ENCODE assay signal across 9 mouse cellular contexts in the genomic region with DNA sequence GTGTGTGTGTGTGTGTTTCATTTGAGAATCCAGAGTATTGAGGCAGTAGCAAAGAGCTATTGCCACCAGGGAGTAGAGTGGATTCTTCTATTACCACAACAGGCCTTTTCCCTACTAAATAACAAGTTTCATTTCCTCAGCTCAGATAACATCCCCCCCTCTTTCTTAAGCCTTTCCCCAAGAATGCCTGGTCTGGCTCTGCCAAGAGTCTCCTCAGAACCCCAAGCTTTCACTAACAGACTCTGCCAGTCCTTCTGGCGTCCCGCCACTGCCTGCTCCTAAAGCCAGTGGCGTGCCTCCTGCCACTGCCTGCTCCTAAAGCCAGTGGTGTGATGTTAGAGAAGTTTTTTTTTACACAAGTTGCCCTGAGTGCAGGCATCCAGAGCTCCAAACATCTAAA.
DNase-seq lines count a peak whose midpoint lies in the region; ATAC-seq and TF ChIP-seq lines count a peak whose summit lies in the region.
"Had no signal": no experiment of that assay in that cellular context is flagged by ENCODE, and none has a peak within 500 bp of the region (broad histone marks: within the 10 kb centered on the region; RNA-seq: fewer than 3 reads in every experiment).

No protein-coding gene starts in this region.

- no peaks in the 10 kb centered on the region for H3K36me3 ChIP-seq in kidney, embryonic 14.5 days (ENCODE audit: control insufficient read depth, insufficient read depth, low read length)
- no peaks in the 10 kb centered on the region for H3K36me3 ChIP-seq in embryonic facial prominence, embryonic 14.5 days (ENCODE audit: control insufficient read depth, insufficient read depth, low read length)
- no peaks in the 10 kb centered on the region for H3K36me3 ChIP-seq in limb, embryonic 13.5 days

- H3K27me3 ChIP-seq in kidney, embryonic 14.5 days (ENCODE audit: control insufficient read depth, insufficient read depth, low read length), result no peaks in the 10 kb centered on the region
- H3K27me3 ChIP-seq in embryonic facial prominence, embryonic 14.5 days (replicated peaks; ENCODE audit: control insufficient read depth, insufficient read depth, low read length), result no peaks in the 10 kb centered on the region
- H3K27me3 ChIP-seq in limb, embryonic 13.5 days, result no peaks in the 10 kb centered on the region
- H3K27me3 ChIP-seq: megakaryocyte, embryonic 14.5 days had no signal

- peak; percentile 27 for DNase-seq in kidney, adult 18-20 months
- peak; percentile 25 for DNase-seq in adrenal gland, adult 8-10 months
- peak; percentile 87 for DNase-seq in embryonic facial prominence, embryonic 14.5 days (ENCODE audit: low spot score)
- no peak for DNase-seq in lung, adult 2 months
- no peak for DNase-seq in embryo, embryonic 9.5 days (ENCODE audit: extremely low spot score)
- DNase-seq: thymus, postnatal 36 days had no signal

- H3K9ac ChIP-seq in kidney, embryonic 14.5 days (ENCODE audit: low read depth, low read length), result no peak overlapping the region
- H3K9ac ChIP-seq in embryonic facial prominence, embryonic 14.5 days (ENCODE audit: low read depth, low read length), result no peak overlapping the region
- H3K9ac ChIP-seq in limb, embryonic 13.5 days, result no peak overlapping the region

- no peak overlapping the region for H3K27ac ChIP-seq in kidney, embryonic 14.5 days (ENCODE audit: low read depth, low read length)
- H3K27ac ChIP-seq in embryonic facial prominence, embryonic 14.5 days (replicated peaks; ENCODE audit: low read depth, low read length), result no peak overlapping the region
- H3K27ac ChIP-seq in limb, embryonic 13.5 days, result no peak overlapping the region

- H3K4me2 ChIP-seq in kidney, embryonic 14.5 days (replicated peaks; ENCODE audit: low read depth, low read length), result no peak overlapping the region
- no peak overlapping the region for H3K4me2 ChIP-seq in embryonic facial prominence, embryonic 14.5 days (ENCODE audit: low read depth, low read length)
- no peak overlapping the region for H3K4me2 ChIP-seq in limb, embryonic 13.5 days (replicated peaks)

- no peaks in the 10 kb centered on the region for H3K9me3 ChIP-seq in kidney, embryonic 14.5 days (ENCODE audit: control insufficient read depth, low read length)
- H3K9me3 ChIP-seq in embryonic facial prominence, embryonic 14.5 days (ENCODE audit: control insufficient read depth, low read length), result no peaks in the 10 kb centered on the region
- no peaks in the 10 kb centered on the region for H3K9me3 ChIP-seq in limb, embryonic 13.5 days

- H3K4me1 ChIP-seq in kidney, embryonic 14.5 days (ENCODE audit: control insufficient read depth, insufficient read depth, low read length), result no peaks in the 10 kb centered on the region; the same call in 1 of the 2 replicates
- 0 out of 2 replicates have a peak, but pooled peaks cover 4% of the 10 kb centered on the region for H3K4me1 ChIP-seq in embryonic facial prominence, embryonic 14.5 days (ENCODE audit: control insufficient read depth, insufficient read depth, low read length)
- H3K4me1 ChIP-seq in limb, embryonic 13.5 days, result peaks cover 28% of the 10 kb centered on the region
- H3K4me1 ChIP-seq in lung, adult 2 months (ENCODE audit: control insufficient read depth, insufficient read depth, low read length), result no peaks in the 10 kb centered on the region
- H3K4me1 ChIP-seq: megakaryocyte, embryonic 14.5 days had no signal

- TF ChIP-seq CTCF in lung, adult 2 months (IDR thresholded peaks at IDR 0.05; ENCODE audit: insufficient read depth, low read length), result no peak

- 76% methylated on average over 3 of the region's 3 CpGs for WGBS in kidney, embryonic 14.5 days
- 51% methylated on average over 3 of the region's 3 CpGs for WGBS in embryonic facial prominence, embryonic 14.5 days
- 34% methylated on average over 3 of the region's 3 CpGs for WGBS in limb, embryonic 13.5 days
- 57% methylated on average over 3 of the region's 3 CpGs for WGBS in lung, adult 2 months

- no peak overlapping the region for H3K4me3 ChIP-seq in kidney, embryonic 14.5 days (ENCODE audit: low read length)
- H3K4me3 ChIP-seq in embryonic facial prominence, embryonic 14.5 days (ENCODE audit: low read depth, low read length), result no peak overlapping the region
- H3K4me3 ChIP-seq in limb, embryonic 13.5 days, result no peak overlapping the region
- H3K4me3 ChIP-seq in lung, adult 2 months (replicated peaks; ENCODE audit: extremely low read depth, low read depth, low read length), result no peak overlapping the region
- H3K4me3 ChIP-seq: megakaryocyte, embryonic 14.5 days had no signal

- no peak for ATAC-seq in kidney, embryonic 14.5 days (ENCODE audit: low FRiP score, low TSS enrichment)
- peak; percentile 44; the same call in 1 of the 2 replicates for ATAC-seq in embryonic facial prominence, embryonic 14.5 days (ENCODE audit: low read depth)
- peak; percentile 36; the same call in 1 of the 2 replicates for ATAC-seq in limb, embryonic 13.5 days (ENCODE audit: low FRiP score, low read depth)

- TF ChIP-seq POLR2A in lung, adult 2 months (IDR thresholded peaks at IDR 0.05; ENCODE audit: borderline replicate concordance, extremely low read depth, low read depth, low read length), result no peak

Comparison
In these comparisons a context has a peak if more than half of its experiments do, and no peak if none do; other contexts are left out.
1. DNase-seq: peak in kidney, adult 18-20 months (single experiment), adrenal gland, adult 8-10 months (single experiment) and embryonic facial prominence, embryonic 14.5 days (single experiment); none in lung, adult 2 months (single experiment) and embryo, embryonic 9.5 days (single experiment).